Mouse (Mus musculus) hindbrain, embryonic 16.5 days (tissue): ENCODE measurements at regions not wholly inside any gene's neighbourhood (a gene's known extent, or its start where the extent isn't known, plus 50 kb on each side); places are given as distances from the start of the nearest gene placed in this dataset.

ENCODE experiments used
- ATAC-seq: fragments of 200-750 bp; cut with Nextera tagmentation; 2 replicates; pipeline ENCODE4 v1.8.0; 2017; ENCODE audit warnings: moderate TSS enrichment, moderate library complexity
- H3K27ac ChIP-seq: fragments of 300-500 bp; sonication (generic); 2 replicates; pipeline ENCODE4 v1.5.1; 2014; ENCODE audit warnings: low read depth, mild to moderate bottlenecking, control low read depth, low read length, moderate library complexity
- H3K27me3 ChIP-seq: fragments of 300-500 bp; sonication (generic); replicated peaks from 2 replicates; pipeline ENCODE4 v1.6.1; 2014; ENCODE audit warnings: low read length; ENCODE audit not compliant: control insufficient read depth, insufficient read depth
- H3K36me3 ChIP-seq: fragments of 300-500 bp; sonication (generic); 2 replicates; pipeline ENCODE4 v1.6.1; 2014; ENCODE audit warnings: mild to moderate bottlenecking, low read length, moderate library complexity, mixed read lengths; ENCODE audit not compliant: control insufficient read depth, insufficient read depth
- H3K4me1 ChIP-seq: fragments of 300-500 bp; sonication (generic); 2 replicates; pipeline ENCODE4 v1.6.1; 2014; ENCODE audit warnings: low read depth, low read length; ENCODE audit not compliant: control insufficient read depth, insufficient read depth
- H3K4me2 ChIP-seq: fragments of 300-500 bp; sonication (generic); 2 replicates; pipeline ENCODE4 v1.6.1; 2014; ENCODE audit warnings: mild to moderate bottlenecking, low read length, control low read depth, moderate library complexity
- H3K4me3 ChIP-seq: fragments of 300-500 bp; sonication (generic); 2 replicates; pipeline ENCODE4 v1.5.1; 2014; ENCODE audit warnings: mild to moderate bottlenecking, low read length, control low read depth, moderate library complexity
- H3K9ac ChIP-seq: fragments of 300-500 bp; sonication (generic); 2 replicates; pipeline ENCODE4 v1.6.1; 2014; ENCODE audit warnings: low read depth, mild to moderate bottlenecking, control low read depth, low read length, moderate library complexity
- H3K9me3 ChIP-seq: fragments of 300-500 bp; sonication (generic); 2 replicates; pipeline ENCODE4 v1.6.1; 2014; ENCODE audit warnings: mild to moderate bottlenecking, low read length, moderate library complexity; ENCODE audit not compliant: control insufficient read depth
- WGBS: fragments of 180-500 bp; shearing (Covaris S2); extraction: QIAGEN DNeasy Blood & Tissue Kit; methylation state at CpG from one replicate; pipeline ENCODE4 v1.1.7; 2014; 5-methylcytosine and 5-hydroxymethylcytosine counted together

DNA sequence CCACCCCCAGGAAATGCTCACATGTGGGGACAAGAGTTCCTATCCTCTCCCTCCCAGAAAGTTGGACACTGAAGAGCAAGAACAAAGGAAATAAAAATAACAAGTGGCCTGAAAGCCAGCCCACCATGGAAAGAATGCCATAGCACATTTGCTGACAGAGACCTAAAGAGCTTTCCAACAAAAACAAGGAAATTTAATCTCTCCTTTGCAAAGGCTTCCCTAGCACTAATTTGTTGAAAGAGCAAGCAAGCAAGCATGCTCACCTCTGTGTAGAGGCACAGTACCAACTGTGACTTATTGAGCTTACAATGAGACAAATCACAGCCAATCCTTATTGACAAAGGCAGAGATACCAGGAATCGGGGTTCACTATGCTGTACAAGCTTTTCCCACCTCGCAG, 100.9 kb upstream of the 4930412O13Rik start:
- H3K4me2 ChIP-seq, result no peak overlapping the region
- H3K9ac ChIP-seq, result no peak overlapping the region
- no peak for ATAC-seq
- H3K4me3 ChIP-seq, result no peak overlapping the region
- no peaks in the 10 kb centered on the region for H3K36me3 ChIP-seq
- H3K9me3 ChIP-seq, result no peaks in the 10 kb centered on the region
- H3K27me3 ChIP-seq, result no peaks in the 10 kb centered on the region
- WGBS, result 77% methylated on average over 2 of the region's 2 CpGs
- H3K27ac ChIP-seq, result no peak overlapping the region
- H3K4me1 ChIP-seq, result no peaks in the 10 kb centered on the region

DNA sequence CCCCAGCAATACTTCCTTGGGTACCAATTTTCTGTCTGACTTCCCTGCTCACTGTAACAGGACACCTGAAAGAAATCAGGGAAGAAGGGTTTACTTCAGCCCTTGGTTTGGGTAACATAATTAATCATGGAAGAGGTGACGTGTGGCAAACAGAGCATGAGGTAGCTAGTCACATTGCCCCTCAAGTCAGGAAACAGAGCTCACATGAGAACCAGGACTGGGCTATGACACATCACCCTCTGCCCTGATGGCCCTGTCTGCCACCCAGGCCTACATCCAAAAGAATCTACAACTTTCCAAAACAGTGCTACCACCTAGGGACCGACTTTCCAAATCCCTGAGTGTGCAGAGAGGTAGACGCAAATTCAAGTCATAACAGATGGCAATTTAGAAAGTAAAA, 98.4 kb upstream of the 4930412O13Rik start:
- Histone ChIP-seq H3K9ac (no peak overlapping the region), H3K27me3 (no peaks in the 10 kb centered on the region), H3K27ac (no peak overlapping the region), H3K4me1 (no peaks in the 10 kb centered on the region), H3K4me2 (no peak overlapping the region), H3K36me3 (no peaks in the 10 kb centered on the region), H3K4me3 (no peak overlapping the region), H3K9me3 (no peaks in the 10 kb centered on the region)
- WGBS, result 84% methylated on average over 3 of the region's 3 CpGs
- ATAC-seq, result no peak

DNA sequence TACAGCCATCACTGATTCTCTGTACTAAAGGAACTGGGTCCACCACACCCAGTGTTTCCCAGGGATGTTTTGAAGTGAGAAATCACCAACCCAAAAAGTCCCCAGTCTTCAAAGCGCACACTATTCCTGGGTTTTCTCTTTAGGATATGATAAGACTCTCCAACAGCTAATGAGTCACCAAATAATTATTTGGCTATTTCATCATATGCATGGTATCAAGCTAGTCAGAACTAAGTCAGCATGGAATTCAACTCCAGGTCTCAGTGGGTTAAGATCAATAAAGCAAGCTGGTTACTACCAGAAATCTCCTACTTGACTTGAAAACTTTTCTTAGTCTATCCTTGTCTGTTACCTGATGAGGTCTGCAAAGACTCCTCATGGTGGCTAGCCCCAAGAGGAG, 89.1 kb upstream of the 4930412O13Rik start:
- H3K36me3 ChIP-seq, result no peaks in the 10 kb centered on the region
- no peaks in the 10 kb centered on the region for H3K27me3 ChIP-seq
- ATAC-seq, result no peak
- no peak overlapping the region for H3K27ac ChIP-seq
- 97% methylated on average over 1 of the region's 1 CpGs for WGBS
- H3K9ac ChIP-seq, result no peak overlapping the region
- H3K4me3 ChIP-seq, result no peak overlapping the region
- H3K4me1 ChIP-seq, result no peaks in the 10 kb centered on the region
- H3K4me2 ChIP-seq, result no peak overlapping the region
- H3K9me3 ChIP-seq, result no peaks in the 10 kb centered on the region

DNA sequence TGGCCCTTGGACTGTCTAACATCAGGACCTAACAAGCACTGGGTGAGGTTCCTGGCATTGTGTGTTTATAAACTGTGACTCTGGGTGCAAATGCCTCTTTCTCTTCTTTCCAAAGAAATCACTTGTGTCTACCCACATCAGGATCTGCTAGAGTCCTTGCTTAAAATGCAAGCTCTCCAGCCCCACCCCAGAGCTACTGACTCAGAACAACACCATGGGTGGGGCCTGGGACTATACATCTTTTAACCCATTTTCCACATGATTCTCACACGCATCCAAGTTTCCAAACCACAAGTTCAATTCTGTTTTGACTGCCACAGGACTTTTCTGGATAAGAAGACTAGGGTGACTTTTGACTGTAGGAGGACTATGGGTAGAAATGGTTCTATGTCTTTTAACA, 88.7 kb upstream of the 4930412O13Rik start:
- no peaks in the 10 kb centered on the region for H3K4me1 ChIP-seq
- H3K36me3 ChIP-seq, result no peaks in the 10 kb centered on the region
- H3K9me3 ChIP-seq, result no peaks in the 10 kb centered on the region
- H3K9ac ChIP-seq, result no peak overlapping the region
- H3K4me2 ChIP-seq, result no peak overlapping the region
- H3K4me3 ChIP-seq, result no peak overlapping the region
- 100% methylated on average over 1 of the region's 1 CpGs for WGBS
- H3K27ac ChIP-seq, result no peak overlapping the region
- H3K27me3 ChIP-seq, result no peaks in the 10 kb centered on the region
- no peak for ATAC-seq

DNA sequence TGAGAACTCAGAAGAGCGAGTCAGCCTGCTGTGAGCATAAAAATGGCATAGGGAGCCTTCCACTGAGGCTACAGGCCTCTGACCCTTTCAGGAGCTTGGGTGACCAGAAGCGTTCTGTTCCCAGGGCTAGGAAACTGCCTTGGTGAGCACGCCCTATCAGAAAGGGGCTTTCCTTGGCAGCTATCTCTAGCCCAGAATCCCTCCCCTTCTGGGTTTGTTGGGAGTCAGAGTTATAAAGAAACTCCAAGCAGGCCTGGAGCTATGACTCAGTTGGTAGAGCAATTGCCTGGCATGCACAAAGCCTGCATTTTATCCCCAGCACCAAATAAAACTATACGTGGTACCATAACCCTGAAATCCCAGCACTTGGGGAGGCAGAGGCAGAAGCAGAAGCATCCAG, 85.7 kb upstream of the 4930412O13Rik start:
- Histone ChIP-seq H3K27ac (no peak overlapping the region), H3K4me3 (no peak overlapping the region), H3K27me3 (no peaks in the 10 kb centered on the region), H3K4me2 (no peak overlapping the region), H3K9ac (no peak overlapping the region), H3K4me1 (no peaks in the 10 kb centered on the region), H3K9me3 (no peaks in the 10 kb centered on the region), H3K36me3 (no peaks in the 10 kb centered on the region)
- no peak for ATAC-seq
- 78% methylated on average over 4 of the region's 4 CpGs for WGBS

DNA sequence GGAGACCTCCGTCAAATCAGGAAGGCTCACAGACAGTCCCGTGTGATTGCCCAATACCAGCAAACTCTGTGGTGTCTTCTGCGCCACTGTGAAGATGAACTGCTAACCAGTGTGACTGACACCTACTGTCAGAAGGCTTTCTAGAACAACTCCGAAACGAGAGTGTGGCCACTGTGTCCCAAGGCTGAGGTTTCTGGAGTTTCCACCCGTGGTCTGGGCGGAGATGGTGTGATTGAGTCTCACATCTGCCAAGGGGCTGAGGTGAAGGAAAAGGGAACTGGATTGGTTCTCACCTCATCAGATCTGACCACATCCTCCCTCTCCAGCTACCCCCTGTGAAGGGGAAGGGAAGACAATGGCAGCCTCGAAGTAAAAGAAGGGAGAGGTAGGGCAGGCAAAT, 79.6 kb upstream of the 4930412O13Rik start:
- Histone ChIP-seq H3K9me3 (no peaks in the 10 kb centered on the region), H3K27ac (no peak overlapping the region), H3K4me1 (no peaks in the 10 kb centered on the region), H3K36me3 (no peaks in the 10 kb centered on the region), H3K9ac (no peak overlapping the region), H3K27me3 (no peaks in the 10 kb centered on the region), H3K4me3 (no peak overlapping the region), H3K4me2 (no peak overlapping the region)
- ATAC-seq, result no peak
- WGBS, result 82% methylated on average over 8 of the region's 8 CpGs

DNA sequence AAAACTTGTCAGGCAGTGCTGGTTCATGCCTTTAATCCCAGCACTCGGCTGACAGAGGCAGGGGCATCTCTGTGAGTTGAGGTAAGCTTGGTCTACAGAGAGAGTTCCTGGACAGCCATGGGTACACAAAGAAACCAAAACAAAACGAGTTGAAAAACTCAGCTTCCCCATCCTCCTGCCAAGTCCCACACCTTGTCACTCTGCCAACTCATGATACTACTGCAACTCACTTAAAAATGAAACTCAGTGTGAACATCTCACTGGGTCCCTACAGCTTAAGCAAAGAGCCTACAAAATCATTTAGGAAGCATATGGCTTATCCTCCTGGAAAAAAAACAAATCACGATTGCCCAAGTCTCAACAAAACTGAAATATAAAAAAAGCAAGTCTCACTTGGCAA, 76.7 kb upstream of the 4930412O13Rik start:
- no peak overlapping the region for H3K4me2 ChIP-seq
- WGBS, result 71% methylated on average over 3 of the region's 3 CpGs
- H3K9me3 ChIP-seq, result no peaks in the 10 kb centered on the region
- no peak overlapping the region for H3K4me3 ChIP-seq
- no peaks in the 10 kb centered on the region for H3K36me3 ChIP-seq
- H3K27me3 ChIP-seq, result no peaks in the 10 kb centered on the region
- H3K9ac ChIP-seq, result no peak overlapping the region
- ATAC-seq, result no peak
- H3K4me1 ChIP-seq, result no peaks in the 10 kb centered on the region
- no peak overlapping the region for H3K27ac ChIP-seq

DNA sequence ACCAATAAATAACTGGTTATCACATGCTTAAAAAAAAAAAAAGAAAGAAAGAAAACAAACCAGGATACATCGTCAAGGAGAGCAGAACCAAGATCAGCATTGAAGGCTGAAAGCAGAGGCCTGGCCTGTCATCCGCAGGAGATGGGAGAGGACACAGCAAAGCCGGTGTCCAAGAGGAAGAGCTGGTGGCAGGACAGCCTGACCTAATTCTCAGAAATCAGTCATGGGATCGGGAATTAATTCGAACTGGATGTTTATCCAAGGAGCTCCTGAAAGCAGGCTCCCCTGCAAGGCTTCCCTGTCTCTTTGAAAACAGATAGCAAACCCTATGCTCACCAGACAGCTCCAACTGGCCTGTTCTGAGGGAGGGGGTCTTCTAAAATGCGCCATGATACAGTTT, 75.5 kb upstream of the 4930412O13Rik start:
- ATAC-seq, result no peak
- Histone ChIP-seq H3K27me3 (no peaks in the 10 kb centered on the region), H3K4me3 (no peak overlapping the region), H3K27ac (no peak overlapping the region), H3K9ac (no peak overlapping the region), H3K36me3 (no peaks in the 10 kb centered on the region), H3K9me3 (no peaks in the 10 kb centered on the region), H3K4me1 (no peaks in the 10 kb centered on the region), H3K4me2 (no peak overlapping the region)
- WGBS, result 91% methylated on average over 6 of the region's 6 CpGs
